Mouse (Mus musculus): ENCODE results near the gene F10. TPM values are rescaled to one million over a fixed set of nuclear protein-coding genes. Genes with fewer than 3 reads are reported as not detected.

Gene F10
- polyA plus RNA-seq, 1 experiment from 2014 or later = 0.51 TPM

- no peak for ATAC-seq (replicated peaks; ENCODE audit: low FRiP score)
- no peak overlapping the region for H3K9ac ChIP-seq (ENCODE audit: low read length)
- no peak overlapping the region for H3K27ac ChIP-seq (ENCODE audit: low read depth, low read length)
- 89% methylated on average over 4 of the region's 4 CpGs for WGBS
- H3K4me1 ChIP-seq (replicated peaks; ENCODE audit: control insufficient read depth, insufficient read depth, low read length) = no peaks in the 10 kb centered on the region
- H3K9me3 ChIP-seq (ENCODE audit: control insufficient read depth, low read length) = no peaks in the 10 kb centered on the region
- DNase-seq (ENCODE audit: low spot score) = no peak
- H3K36me3 ChIP-seq (ENCODE audit: control insufficient read depth, insufficient read depth, low read length) = peaks cover 11% of the 10 kb centered on the region
- H3K4me2 ChIP-seq (ENCODE audit: low read depth, low read length, severe bottlenecking) = no peak overlapping the region
- H3K27me3 ChIP-seq (ENCODE audit: control insufficient read depth, insufficient read depth, low read length) = no peaks in the 10 kb centered on the region
- no peak overlapping the region for H3K4me3 ChIP-seq (ENCODE audit: low read depth, low read length)
Measured at GRCm38 (mm10) chr8:13007458-13007857, 29.6 kb upstream of the F10 start.

DNA sequence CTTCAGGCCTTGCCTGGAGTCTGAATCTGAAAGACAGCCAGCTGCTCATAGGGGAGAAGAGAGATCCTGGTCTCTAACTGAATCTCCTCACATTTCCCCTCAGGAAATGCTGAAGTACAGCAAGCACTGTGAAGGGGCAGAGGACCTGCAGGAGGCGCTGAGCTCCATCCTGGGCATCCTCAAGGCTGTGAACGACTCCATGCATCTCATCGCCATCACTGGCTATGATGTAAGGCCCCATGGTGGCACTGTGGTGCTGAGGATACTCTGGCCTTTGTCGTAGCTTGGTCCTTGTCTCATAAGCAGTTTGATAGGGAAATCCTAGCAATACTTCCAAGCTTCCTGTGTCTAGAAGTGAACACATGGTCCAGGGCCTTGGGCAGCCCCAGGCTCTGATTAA, 26.8 kb upstream of the F10 start:
- Histone ChIP-seq H3K27ac (ENCODE audit: low read depth, low read length) (no peak overlapping the region), H3K9me3 (ENCODE audit: control insufficient read depth, low read length) (no peaks in the 10 kb centered on the region), H3K4me1 (replicated peaks; ENCODE audit: control insufficient read depth, insufficient read depth, low read length) (no peaks in the 10 kb centered on the region), H3K4me2 (ENCODE audit: low read depth, low read length, severe bottlenecking) (no peak overlapping the region), H3K4me3 (ENCODE audit: low read depth, low read length) (no peak overlapping the region), H3K27me3 (ENCODE audit: control insufficient read depth, insufficient read depth, low read length) (no peaks in the 10 kb centered on the region), H3K36me3 (ENCODE audit: control insufficient read depth, insufficient read depth, low read length) (peaks cover 8% of the 10 kb centered on the region), H3K9ac (ENCODE audit: low read length) (no peak overlapping the region)
- DNase-seq (ENCODE audit: low spot score) (no peak), ATAC-seq (replicated peaks; ENCODE audit: low FRiP score) (no peak)
- 71% methylated on average over 4 of the region's 4 CpGs for WGBS

DNA sequence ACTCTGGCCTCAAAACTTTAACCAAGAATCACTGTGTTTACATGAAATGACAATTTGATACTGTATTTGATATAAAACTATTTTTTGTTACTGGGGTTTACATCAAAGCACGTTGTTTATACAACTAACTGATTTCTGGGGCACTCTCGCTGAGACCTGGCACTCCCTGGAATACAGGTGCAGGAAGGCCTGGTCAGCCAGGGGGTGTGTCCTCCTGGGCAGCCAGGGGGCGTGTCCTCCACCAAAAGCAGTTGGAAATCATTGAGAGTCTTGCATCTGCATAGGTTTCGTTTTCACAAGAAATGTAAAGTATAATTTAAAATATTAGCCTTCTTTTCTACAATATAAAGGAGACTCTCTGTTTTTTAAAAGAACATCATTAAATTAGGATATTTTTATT, 17.5 kb upstream of the F10 start:
- Histone ChIP-seq H3K9me3 (ENCODE audit: control insufficient read depth, low read length) (no peaks in the 10 kb centered on the region), H3K4me2 (ENCODE audit: low read depth, low read length, severe bottlenecking) (no peak overlapping the region), H3K9ac (ENCODE audit: low read length) (no peak overlapping the region), H3K36me3 (ENCODE audit: control insufficient read depth, insufficient read depth, low read length) (peaks cover 4% of the 10 kb centered on the region; the same call in 1 of the 2 replicates), H3K27me3 (ENCODE audit: control insufficient read depth, insufficient read depth, low read length) (no peaks in the 10 kb centered on the region), H3K27ac (ENCODE audit: low read depth, low read length) (no peak overlapping the region), H3K4me1 (replicated peaks; ENCODE audit: control insufficient read depth, insufficient read depth, low read length) (no peaks in the 10 kb centered on the region), H3K4me3 (ENCODE audit: low read depth, low read length) (no peak overlapping the region)
- ATAC-seq (replicated peaks; ENCODE audit: low FRiP score) (no peak), DNase-seq (ENCODE audit: low spot score) (no peak)
- 63% methylated on average over 4 of the region's 4 CpGs for WGBS

DNA sequence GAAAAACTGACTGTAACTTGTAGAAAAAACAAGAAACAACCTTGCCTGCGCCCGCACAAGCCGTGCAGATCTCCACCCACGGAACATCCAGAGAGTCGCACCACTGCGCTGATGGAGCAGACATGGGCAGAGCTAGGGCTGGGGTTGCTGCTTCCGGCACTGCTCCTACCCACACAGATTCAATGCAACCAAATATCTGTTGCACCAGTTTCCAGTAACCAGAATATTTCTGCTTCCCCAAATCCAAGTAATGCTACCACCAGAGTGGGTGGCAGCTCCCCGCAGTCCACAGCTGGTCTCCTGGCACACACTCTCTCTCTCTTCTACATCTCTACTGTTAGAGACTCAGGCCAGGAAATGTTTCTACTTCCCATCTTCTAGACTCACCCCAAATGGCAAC, 15.3 kb upstream of the F10 start:
- Histone ChIP-seq H3K4me1 (replicated peaks; ENCODE audit: control insufficient read depth, insufficient read depth, low read length) (no peaks in the 10 kb centered on the region), H3K9me3 (ENCODE audit: control insufficient read depth, low read length) (no peaks in the 10 kb centered on the region), H3K9ac (ENCODE audit: low read length) (no peak overlapping the region), H3K4me3 (ENCODE audit: low read depth, low read length) (no peak overlapping the region), H3K27ac (ENCODE audit: low read depth, low read length) (no peak overlapping the region), H3K27me3 (ENCODE audit: control insufficient read depth, insufficient read depth, low read length) (no peaks in the 10 kb centered on the region), H3K4me2 (ENCODE audit: low read depth, low read length, severe bottlenecking) (no peak overlapping the region), H3K36me3 (ENCODE audit: control insufficient read depth, insufficient read depth, low read length) (peaks cover 4% of the 10 kb centered on the region; the same call in 1 of the 2 replicates)
- ATAC-seq (replicated peaks; ENCODE audit: low FRiP score) (no peak), DNase-seq (ENCODE audit: low spot score) (no peak)
- 97% methylated on average over 8 of the region's 8 CpGs for WGBS

GRCm38 (mm10) chr8:13025487-13026224, 11.5 kb upstream of the F10 start, which contains the start of gene F7:
Gene F7 (plus strand): TSS chr8:13026034.
- no peak within 1 kb of the TSS for H3K27ac ChIP-seq (ENCODE audit: low read depth, low read length)
- H3K4me1 ChIP-seq (replicated peaks; ENCODE audit: control insufficient read depth, insufficient read depth, low read length) = no peaks in the 10 kb centered on the region
- H3K27me3 ChIP-seq (ENCODE audit: control insufficient read depth, insufficient read depth, low read length) = no peaks in the 10 kb centered on the region
- DNase-seq (ENCODE audit: low spot score) = no peak
- H3K9ac ChIP-seq (ENCODE audit: low read length) = no peak within 1 kb of the TSS
- 72% methylated on average over 10 of the region's 10 CpGs for WGBS
- no peak for ATAC-seq (replicated peaks; ENCODE audit: low FRiP score)
- no peak within 1 kb of the TSS for H3K4me2 ChIP-seq (ENCODE audit: low read depth, low read length, severe bottlenecking)
- no peaks in the 10 kb centered on the region for H3K36me3 ChIP-seq (ENCODE audit: control insufficient read depth, insufficient read depth, low read length)
- H3K9me3 ChIP-seq (ENCODE audit: control insufficient read depth, low read length) = no peaks in the 10 kb centered on the region
- no peak within 1 kb of the TSS for H3K4me3 ChIP-seq (ENCODE audit: low read depth, low read length)

GRCm38 (mm10) chr8:13027615-13028014, 9.5 kb upstream of the F10 start:
- Histone ChIP-seq H3K9ac (ENCODE audit: low read length) (no peak overlapping the region), H3K36me3 (ENCODE audit: control insufficient read depth, insufficient read depth, low read length) (no peaks in the 10 kb centered on the region), H3K9me3 (ENCODE audit: control insufficient read depth, low read length) (no peaks in the 10 kb centered on the region), H3K4me2 (ENCODE audit: low read depth, low read length, severe bottlenecking) (no peak overlapping the region), H3K27me3 (ENCODE audit: control insufficient read depth, insufficient read depth, low read length) (no peaks in the 10 kb centered on the region), H3K4me3 (ENCODE audit: low read depth, low read length) (no peak overlapping the region), H3K27ac (ENCODE audit: low read depth, low read length) (no peak overlapping the region), H3K4me1 (replicated peaks; ENCODE audit: control insufficient read depth, insufficient read depth, low read length) (no peaks in the 10 kb centered on the region)
- ATAC-seq (replicated peaks; ENCODE audit: low FRiP score) (no peak), DNase-seq (ENCODE audit: low spot score) (no peak)
- 84% methylated on average over 5 of the region's 5 CpGs for WGBS

- Histone ChIP-seq H3K27me3 (ENCODE audit: control insufficient read depth, insufficient read depth, low read length) (no peaks in the 10 kb centered on the region), H3K9ac (ENCODE audit: low read length) (no peak overlapping the region), H3K4me3 (ENCODE audit: low read depth, low read length) (no peak overlapping the region), H3K4me1 (replicated peaks; ENCODE audit: control insufficient read depth, insufficient read depth, low read length) (no peaks in the 10 kb centered on the region), H3K36me3 (ENCODE audit: control insufficient read depth, insufficient read depth, low read length) (no peaks in the 10 kb centered on the region), H3K4me2 (ENCODE audit: low read depth, low read length, severe bottlenecking) (no peak overlapping the region), H3K9me3 (ENCODE audit: control insufficient read depth, low read length) (no peaks in the 10 kb centered on the region), H3K27ac (ENCODE audit: low read depth, low read length) (no peak overlapping the region)
- DNase-seq (ENCODE audit: low spot score) (no peak), ATAC-seq (replicated peaks; ENCODE audit: low FRiP score) (no peak)
- 78% methylated on average over 5 of the region's 5 CpGs for WGBS
Measured at GRCm38 (mm10) chr8:13028482-13028881, 8.6 kb upstream of the F10 start.

GRCm38 (mm10) chr8:13036346-13036812, 729 bp upstream of the F10 start:
- DNase-seq (ENCODE audit: low spot score) (no peak), ATAC-seq (replicated peaks; ENCODE audit: low FRiP score) (no peak)
- no peak overlapping the region for H3K4me3 ChIP-seq (ENCODE audit: low read depth, low read length)
- no peaks in the 10 kb centered on the region for H3K27me3 ChIP-seq (ENCODE audit: control insufficient read depth, insufficient read depth, low read length)
- H3K4me1 ChIP-seq (replicated peaks; ENCODE audit: control insufficient read depth, insufficient read depth, low read length) = no peaks in the 10 kb centered on the region
- H3K9me3 ChIP-seq (ENCODE audit: control insufficient read depth, low read length) = no peaks in the 10 kb centered on the region
- no peak overlapping the region for H3K27ac ChIP-seq (ENCODE audit: low read depth, low read length)
- 92% methylated on average over 10 of the region's 10 CpGs for WGBS
- H3K9ac ChIP-seq (ENCODE audit: low read length) = no peak overlapping the region
- no peaks in the 10 kb centered on the region for H3K36me3 ChIP-seq (ENCODE audit: control insufficient read depth, insufficient read depth, low read length)
- no peak overlapping the region for H3K4me2 ChIP-seq (ENCODE audit: low read depth, low read length, severe bottlenecking)

- Histone ChIP-seq H3K9ac (ENCODE audit: low read length) (no peak overlapping the region), H3K27me3 (ENCODE audit: control insufficient read depth, insufficient read depth, low read length) (no peaks in the 10 kb centered on the region), H3K9me3 (ENCODE audit: control insufficient read depth, low read length) (no peaks in the 10 kb centered on the region), H3K4me2 (ENCODE audit: low read depth, low read length, severe bottlenecking) (no peak overlapping the region), H3K27ac (ENCODE audit: low read depth, low read length) (no peak overlapping the region), H3K36me3 (ENCODE audit: control insufficient read depth, insufficient read depth, low read length) (no peaks in the 10 kb centered on the region), H3K4me1 (replicated peaks; ENCODE audit: control insufficient read depth, insufficient read depth, low read length) (no peaks in the 10 kb centered on the region), H3K4me3 (ENCODE audit: low read depth, low read length) (no peak overlapping the region)
- ATAC-seq (replicated peaks; ENCODE audit: low FRiP score) = no peak
- DNase-seq (ENCODE audit: low spot score) = no peak
- WGBS = 62% methylated on average over 5 of the region's 5 CpGs
Measured at GRCm38 (mm10) chr8:13037569-13037968, 461 bp downstream of the F10 start.
